Mouse (Mus musculus): ENCODE measurements around the gene Cdc26.

Cdc26 gene

DNA sequence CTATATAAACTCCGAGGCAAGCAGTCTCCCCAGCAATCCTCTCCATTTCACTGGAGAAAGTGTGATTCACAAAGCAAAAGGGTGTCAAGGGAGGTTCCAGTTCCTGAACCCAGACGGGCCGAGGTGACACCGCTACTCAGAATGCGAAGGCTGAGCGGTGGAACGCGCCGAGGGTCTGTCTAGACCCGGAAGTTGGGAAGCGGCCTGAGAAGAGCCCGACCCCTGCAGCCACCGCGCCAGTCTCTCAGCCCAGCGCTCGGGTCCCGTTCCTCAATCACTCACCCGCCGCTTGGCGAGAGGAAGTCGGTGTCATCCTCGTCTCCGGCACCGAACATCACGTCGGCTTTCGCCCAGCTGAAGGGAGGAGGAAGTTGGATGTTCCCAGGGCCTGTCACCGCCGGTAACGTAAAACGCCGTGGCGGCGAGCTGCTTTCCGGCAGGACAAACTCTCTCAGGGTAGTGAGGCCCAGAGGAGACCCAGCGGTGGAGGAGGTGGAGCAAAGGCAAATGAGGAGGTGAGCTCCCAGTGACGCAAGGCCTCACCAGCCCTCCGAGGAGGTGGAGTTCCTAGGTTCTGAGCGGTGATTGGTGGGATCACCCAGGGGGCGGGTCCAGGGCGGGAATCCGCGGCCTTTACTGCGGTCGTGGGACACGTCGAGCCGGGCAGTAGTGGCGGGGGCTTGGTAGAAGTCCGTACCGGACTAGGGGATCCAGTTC is 48.2 kb downstream of the Cdc26 start, which contains the start of the genes Fkbp15 and Slc31a1:
TSS of gene Fkbp15 (minus strand) at position 461 of the 717 bp plus-strand sequence.
TSS of gene Slc31a1 (plus strand) at position 640 of the 717 bp plus-strand sequence.
- DNase-seq = peak; percentile 98

- DNase-seq = no peak
These were observed 49.1 kb downstream of the Cdc26 start for GRCm38 (mm10) chr4:62359256-62359775.

GRCm38 (mm10) chr4:62357631-62358148 is 50.8 kb downstream of the Cdc26 start:
- no peak for DNase-seq

DNA sequence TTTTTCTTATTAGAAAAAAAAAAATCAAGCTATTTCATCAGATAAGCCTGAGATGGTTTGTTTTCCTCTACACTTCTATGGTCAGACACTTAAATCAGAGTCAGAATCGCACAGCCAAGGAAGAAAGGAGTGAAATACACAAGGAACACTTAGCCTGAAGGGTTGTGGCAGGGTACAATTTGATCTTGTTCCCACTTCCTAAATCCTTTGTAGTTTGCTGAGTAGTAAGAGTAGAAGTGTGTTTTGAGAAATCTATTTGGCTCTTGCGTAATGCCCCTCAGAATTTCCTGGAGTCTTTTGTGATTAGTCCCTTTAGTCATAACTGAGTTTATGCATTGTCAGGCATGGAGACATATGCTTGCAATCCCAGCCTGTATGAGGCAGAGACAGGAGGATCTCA is 59.1 kb downstream of the Cdc26 start:
- DNase-seq = no peak

DNA sequence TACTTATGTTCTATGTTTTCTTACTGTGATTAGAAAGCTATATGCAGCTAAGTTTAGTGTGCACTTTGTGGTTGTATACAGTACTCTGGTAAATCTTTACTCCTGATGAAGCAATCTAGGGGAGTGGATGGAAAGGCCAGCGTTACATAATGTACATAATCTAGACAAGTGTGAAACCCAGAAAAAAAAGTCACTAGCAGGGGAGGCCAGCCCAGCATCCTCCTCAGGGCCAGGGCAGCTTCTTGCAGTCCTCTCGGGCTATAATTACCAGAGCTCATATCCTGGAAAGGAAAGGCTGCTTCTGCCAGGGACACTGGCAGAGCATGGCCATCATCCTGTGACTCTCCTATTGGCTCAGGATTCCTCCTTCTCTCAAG is 60.1 kb downstream of the Cdc26 start:
- no peak for DNase-seq

- no peak for DNase-seq
These were observed 60.7 kb downstream of the Cdc26 start for GRCm38 (mm10) chr4:62347605-62348328.

DNA sequence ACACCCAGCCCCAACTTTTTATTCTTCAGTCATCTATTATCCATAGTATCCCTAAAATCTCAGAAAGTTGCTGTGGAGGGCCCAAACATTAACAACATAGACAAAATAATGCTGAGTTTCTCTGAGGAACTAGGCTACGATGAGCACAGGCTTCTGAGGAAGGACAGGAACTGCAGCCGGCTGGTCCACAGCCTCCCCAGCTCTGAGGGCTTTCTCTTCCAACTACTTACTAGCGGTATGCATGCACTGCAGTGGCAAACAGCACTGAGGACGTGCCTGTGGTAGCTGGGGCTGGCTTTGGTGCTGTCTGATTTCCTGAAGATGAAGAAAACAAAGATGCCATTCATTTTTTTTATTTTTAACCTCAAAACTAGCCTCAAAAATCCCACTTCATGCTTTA is 62.6 kb downstream of the Cdc26 start:
- no peak for DNase-seq

GRCm38 (mm10) chr4:62344000-62344399 is 64.4 kb downstream of the Cdc26 start:
- DNase-seq = no peak

DNA sequence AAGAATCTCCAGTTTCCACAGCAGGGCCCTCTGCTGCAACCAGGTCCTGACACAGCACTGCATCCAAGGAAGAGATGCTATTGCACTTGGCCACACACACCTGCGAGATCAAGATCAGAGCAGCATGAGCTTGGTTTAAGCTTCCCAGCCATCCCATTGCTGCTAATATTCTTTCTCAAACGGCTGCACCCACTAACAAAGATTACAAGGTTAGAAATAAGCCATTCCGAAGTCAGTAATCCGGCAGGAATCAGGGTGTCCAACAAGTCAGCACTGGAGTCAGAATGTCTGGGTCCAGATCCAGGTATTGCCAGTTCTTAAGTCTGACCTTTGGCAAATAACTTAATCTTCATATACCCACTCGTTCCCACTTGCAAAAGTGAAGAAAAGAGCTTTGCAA is 69.9 kb downstream of the Cdc26 start:
- DNase-seq = no peak

Measured in liver (tissue).